Mouse (Mus musculus): ENCODE data around the gene 8030474K03Rik. TPM values are rescaled to one million over a fixed set of nuclear protein-coding genes. Genes with fewer than 3 reads are reported as not detected.

Gene 8030474K03Rik
- polyA plus RNA-seq (2015; fragmentation: Nextera tagmentation; extraction: Ambion mirVana) = 0.07 and 0.12 TPM in 2 replicates

DNA sequence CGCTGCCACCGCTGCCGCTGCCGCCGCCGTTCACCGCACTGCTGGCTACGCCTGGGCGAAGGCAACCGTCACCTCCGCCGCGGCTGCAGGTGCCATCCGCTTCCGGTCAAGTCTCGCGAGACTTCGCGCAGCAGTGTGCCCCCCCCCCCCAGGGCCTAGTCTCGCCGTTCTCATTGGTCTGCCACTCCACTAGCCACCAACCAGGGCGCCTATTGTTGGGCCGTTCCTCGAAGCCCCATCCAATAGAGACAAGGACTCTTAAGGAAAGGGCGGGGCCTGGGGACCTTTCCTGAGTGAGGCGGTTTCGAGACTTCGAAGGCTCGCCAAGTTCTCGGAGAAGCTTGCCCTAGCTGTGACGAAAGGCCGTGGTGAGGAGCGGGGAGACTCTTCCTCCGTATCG lies at the start of gene 8030474K03Rik, which contains the start of gene Gm4779:
Gene 8030474K03Rik, plus strand, starts transcription at position 315 of the 400 bp plus-strand sequence.
Gene Gm4779, minus strand, starts transcription at position 82 of the 400 bp plus-strand sequence.
- no peaks in the 10 kb centered on the region for H3K4me1 ChIP-seq (ENCODE audit: insufficient read depth)
- no peaks in the 10 kb centered on the region for H3K27me3 ChIP-seq (ENCODE audit: insufficient read depth, low read length)
- ATAC-seq (no peak), DNase-seq (no peak)
- H3K9me3 ChIP-seq (ENCODE audit: low read length) = no peaks in the 10 kb centered on the region
- H3K27ac ChIP-seq (ENCODE audit: low read depth) = no peak within 1 kb of the TSS
- 89% methylated on average over 33 of the region's 35 CpGs for WGBS (ENCODE audit: insufficient replicate concordance)
- no peaks in the 10 kb centered on the region for H3K36me3 ChIP-seq (replicated peaks; ENCODE audit: insufficient read depth, low read length)
- H3K4me2 ChIP-seq (ENCODE audit: low read depth, low read length) = no peak within 1 kb of the TSS
- no peak for TF ChIP-seq EP300 (IDR thresholded peaks at IDR 0.05; ENCODE audit: low read depth)
- no peak for TF ChIP-seq CTCF (IDR thresholded peaks at IDR 0.05; ENCODE audit: low read depth)
- H3K9ac ChIP-seq (replicated peaks) = no peak within 1 kb of the TSS
- no peak within 1 kb of the TSS for H3K4me3 ChIP-seq (ENCODE audit: low read depth, low read length)

DNA sequence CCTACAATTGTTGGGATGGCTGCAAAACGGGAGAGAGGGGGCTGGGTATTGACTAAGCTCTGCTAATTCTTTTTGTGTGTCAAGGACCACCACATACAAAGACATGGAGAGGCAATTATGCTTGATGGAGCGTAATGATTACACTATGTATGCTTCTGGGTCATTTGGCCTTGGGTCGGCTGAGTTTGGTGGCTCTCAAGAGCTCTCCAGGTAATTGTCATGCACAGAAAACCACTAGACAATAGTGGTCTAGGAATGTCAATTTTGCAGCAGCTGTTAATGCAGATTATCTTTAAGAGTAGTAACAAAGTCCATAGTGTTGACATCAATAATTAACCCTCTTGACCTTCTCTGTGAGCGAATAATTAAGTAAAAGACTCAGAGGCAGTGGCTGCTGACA lies 44.3 kb upstream of the 8030474K03Rik start:
- no peak overlapping the region for H3K27ac ChIP-seq (ENCODE audit: low read depth)
- no peak overlapping the region for H3K4me2 ChIP-seq (ENCODE audit: low read depth, low read length)
- no peaks in the 10 kb centered on the region for H3K4me1 ChIP-seq (ENCODE audit: insufficient read depth)
- H3K9me3 ChIP-seq (ENCODE audit: low read length) = no peaks in the 10 kb centered on the region
- H3K4me3 ChIP-seq (ENCODE audit: low read depth, low read length) = no peak overlapping the region
- 73% methylated on average over 4 of the region's 4 CpGs for WGBS (ENCODE audit: insufficient replicate concordance)
- H3K27me3 ChIP-seq (ENCODE audit: insufficient read depth, low read length) = no peaks in the 10 kb centered on the region
- no peaks in the 10 kb centered on the region for H3K36me3 ChIP-seq (replicated peaks; ENCODE audit: insufficient read depth, low read length)
- ATAC-seq = no peak
- no peak for DNase-seq
- no peak overlapping the region for H3K9ac ChIP-seq (replicated peaks)
- TF ChIP-seq EP300 (IDR thresholded peaks at IDR 0.05; ENCODE audit: low read depth) = no peak

DNA sequence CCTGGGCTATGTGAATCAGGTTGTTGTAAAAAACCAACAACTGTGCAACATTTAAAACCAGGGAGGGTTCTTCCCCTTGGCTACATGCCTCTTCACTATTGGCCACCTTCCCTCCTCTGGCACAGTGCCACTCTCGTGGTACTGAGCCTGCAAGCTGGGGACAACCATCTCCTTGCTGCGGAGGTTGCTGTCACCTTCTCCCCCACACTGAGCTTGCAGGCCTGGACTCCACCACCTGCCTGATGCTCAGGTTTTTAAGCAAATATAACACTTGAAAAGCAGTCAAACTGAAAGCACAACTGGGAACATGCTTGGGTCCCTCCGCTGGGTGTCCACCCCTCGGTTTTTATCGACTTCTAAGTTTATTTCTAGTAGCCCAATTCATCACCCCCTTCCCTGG lies 40.0 kb upstream of the 8030474K03Rik start:
- 67% methylated on average over 5 of the region's 5 CpGs for WGBS (ENCODE audit: insufficient replicate concordance)
- H3K4me2 ChIP-seq (ENCODE audit: low read depth, low read length) = no peak overlapping the region
- H3K27ac ChIP-seq (ENCODE audit: low read depth) = no peak overlapping the region
- H3K4me1 ChIP-seq (ENCODE audit: insufficient read depth) = no peaks in the 10 kb centered on the region
- H3K9me3 ChIP-seq (ENCODE audit: low read length) = no peaks in the 10 kb centered on the region
- DNase-seq (no peak), ATAC-seq (no peak)
- no peaks in the 10 kb centered on the region for H3K36me3 ChIP-seq (replicated peaks; ENCODE audit: insufficient read depth, low read length)
- H3K27me3 ChIP-seq (ENCODE audit: insufficient read depth, low read length) = no peaks in the 10 kb centered on the region
- TF ChIP-seq CTCF (IDR thresholded peaks at IDR 0.05; ENCODE audit: low read depth) (no peak), EP300 (IDR thresholded peaks at IDR 0.05; ENCODE audit: low read depth) (no peak)
- no peak overlapping the region for H3K4me3 ChIP-seq (ENCODE audit: low read depth, low read length)
- H3K9ac ChIP-seq (replicated peaks) = no peak overlapping the region

DNA sequence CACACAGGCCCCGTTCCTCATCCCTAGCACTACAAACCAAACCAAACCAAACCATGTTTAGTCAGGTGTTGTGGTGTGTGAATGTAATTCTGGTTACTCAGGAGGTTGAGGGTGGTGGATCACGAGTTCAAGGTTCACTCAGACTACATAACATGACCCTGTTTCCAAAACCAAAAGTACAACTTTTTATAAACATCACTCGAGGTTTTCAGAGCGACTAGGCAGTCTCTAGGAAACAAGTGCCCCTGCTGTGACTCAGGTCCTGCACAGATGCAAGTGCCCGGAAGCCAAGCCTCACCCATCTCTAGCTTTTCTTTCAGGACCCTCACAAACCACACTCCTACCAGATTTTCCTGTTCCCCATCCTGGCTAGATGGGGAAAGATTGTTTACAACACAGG lies 29.8 kb upstream of the 8030474K03Rik start:
- Histone ChIP-seq H3K27ac (ENCODE audit: low read depth) (no peak overlapping the region), H3K9me3 (ENCODE audit: low read length) (no peaks in the 10 kb centered on the region), H3K4me1 (ENCODE audit: insufficient read depth) (no peaks in the 10 kb centered on the region), H3K4me2 (ENCODE audit: low read depth, low read length) (no peak overlapping the region), H3K27me3 (ENCODE audit: insufficient read depth, low read length) (no peaks in the 10 kb centered on the region), H3K36me3 (replicated peaks; ENCODE audit: insufficient read depth, low read length) (no peaks in the 10 kb centered on the region), H3K4me3 (ENCODE audit: low read depth, low read length) (no peak overlapping the region), H3K9ac (replicated peaks) (no peak overlapping the region)
- TF ChIP-seq EP300 (IDR thresholded peaks at IDR 0.05; ENCODE audit: low read depth) = no peak
- no peak for TF ChIP-seq CTCF (IDR thresholded peaks at IDR 0.05; ENCODE audit: low read depth)
- ATAC-seq = no peak
- WGBS (ENCODE audit: insufficient replicate concordance) = 49% methylated on average over 5 of the region's 5 CpGs
- no peak for DNase-seq

DNA sequence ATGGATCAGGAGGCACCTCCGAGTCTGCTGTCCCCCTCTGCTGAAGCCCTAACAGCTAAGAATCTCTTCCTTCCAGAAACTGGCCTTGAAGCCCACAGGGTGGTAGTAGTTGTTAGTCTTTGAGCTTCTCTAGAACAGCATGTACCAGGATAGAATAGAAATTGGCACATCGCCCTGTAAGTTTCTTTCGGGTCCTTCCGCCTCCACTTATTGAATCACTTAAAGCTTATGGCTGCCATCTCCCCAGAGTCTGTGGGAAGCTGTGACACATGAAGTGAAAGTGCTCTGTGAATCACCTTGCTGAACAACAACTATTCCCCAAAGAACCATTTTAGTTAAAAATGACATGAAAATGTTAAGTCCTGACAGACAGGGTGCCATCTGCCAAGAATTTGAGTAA lies 29.3 kb upstream of the 8030474K03Rik start:
- ATAC-seq (no peak), DNase-seq (no peak)
- H3K27me3 ChIP-seq (ENCODE audit: insufficient read depth, low read length) = no peaks in the 10 kb centered on the region
- no peaks in the 10 kb centered on the region for H3K36me3 ChIP-seq (replicated peaks; ENCODE audit: insufficient read depth, low read length)
- H3K4me1 ChIP-seq (ENCODE audit: insufficient read depth) = no peaks in the 10 kb centered on the region
- H3K4me3 ChIP-seq (ENCODE audit: low read depth, low read length) = no peak overlapping the region
- no peak overlapping the region for H3K4me2 ChIP-seq (ENCODE audit: low read depth, low read length)
- WGBS (ENCODE audit: insufficient replicate concordance) = 79% methylated on average over 4 of the region's 4 CpGs
- no peak for TF ChIP-seq EP300 (IDR thresholded peaks at IDR 0.05; ENCODE audit: low read depth)
- H3K9ac ChIP-seq (replicated peaks) = no peak overlapping the region
- H3K27ac ChIP-seq (ENCODE audit: low read depth) = no peak overlapping the region
- H3K9me3 ChIP-seq (ENCODE audit: low read length) = no peaks in the 10 kb centered on the region

DNA sequence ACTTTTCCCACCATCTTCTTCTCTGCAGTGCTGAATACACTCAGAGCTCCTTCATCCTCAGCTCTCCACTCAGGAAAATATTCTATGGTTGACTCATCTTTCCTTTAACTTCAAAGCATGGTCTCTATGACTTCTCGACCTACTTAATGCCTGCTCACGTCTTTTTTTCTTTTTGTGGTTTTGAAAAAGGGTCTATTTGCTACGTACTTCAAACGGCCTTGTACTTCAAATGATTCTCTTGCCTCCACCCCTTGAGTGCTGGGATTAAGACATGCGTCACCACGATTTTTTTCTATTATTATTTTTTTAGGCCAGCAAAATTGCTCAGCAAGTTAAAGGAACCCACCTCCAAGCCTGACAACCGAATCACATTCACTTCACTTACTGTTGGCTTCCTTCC lies 27.2 kb upstream of the 8030474K03Rik start:
- Histone ChIP-seq H3K36me3 (replicated peaks; ENCODE audit: insufficient read depth, low read length) (no peaks in the 10 kb centered on the region), H3K4me1 (ENCODE audit: insufficient read depth) (no peaks in the 10 kb centered on the region), H3K4me3 (ENCODE audit: low read depth, low read length) (no peak overlapping the region), H3K27me3 (ENCODE audit: insufficient read depth, low read length) (no peaks in the 10 kb centered on the region), H3K4me2 (ENCODE audit: low read depth, low read length) (no peak overlapping the region), H3K9me3 (ENCODE audit: low read length) (no peaks in the 10 kb centered on the region), H3K27ac (ENCODE audit: low read depth) (no peak overlapping the region), H3K9ac (replicated peaks) (no peak overlapping the region)
- no peak for DNase-seq
- WGBS (ENCODE audit: insufficient replicate concordance) = 40% methylated on average over 7 of the region's 7 CpGs
- ATAC-seq = no peak
- TF ChIP-seq EP300 (IDR thresholded peaks at IDR 0.05; ENCODE audit: low read depth) = no peak
- no peak for TF ChIP-seq CTCF (IDR thresholded peaks at IDR 0.05; ENCODE audit: low read depth)

DNA sequence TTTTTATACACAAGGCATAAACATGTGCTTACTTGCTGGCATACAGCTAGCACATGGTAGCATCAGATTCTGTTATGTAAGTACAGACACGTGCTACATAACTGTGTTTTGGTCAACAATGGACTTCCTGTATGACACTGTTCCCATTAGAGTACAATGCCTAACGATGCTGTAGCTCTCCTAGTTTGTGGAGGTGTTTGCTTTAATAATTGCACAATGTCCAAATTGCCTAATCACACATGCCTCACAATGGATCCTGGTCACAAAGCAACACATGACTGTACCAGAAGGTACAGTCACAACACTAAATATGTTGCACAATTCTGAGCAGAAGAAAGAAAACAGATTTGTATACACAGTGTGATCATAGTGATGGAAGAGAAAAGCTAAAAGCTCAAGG lies 25.0 kb upstream of the 8030474K03Rik start:
- Histone ChIP-seq H3K4me2 (ENCODE audit: low read depth, low read length) (no peak overlapping the region), H3K9me3 (ENCODE audit: low read length) (no peaks in the 10 kb centered on the region), H3K9ac (replicated peaks) (no peak overlapping the region), H3K27me3 (ENCODE audit: insufficient read depth, low read length) (no peaks in the 10 kb centered on the region), H3K4me3 (ENCODE audit: low read depth, low read length) (no peak overlapping the region), H3K27ac (ENCODE audit: low read depth) (no peak overlapping the region), H3K36me3 (replicated peaks; ENCODE audit: insufficient read depth, low read length) (no peaks in the 10 kb centered on the region), H3K4me1 (ENCODE audit: insufficient read depth) (no peaks in the 10 kb centered on the region)
- ATAC-seq (peak; percentile 77), DNase-seq (no peak)
- TF ChIP-seq CTCF (IDR thresholded peaks at IDR 0.05; ENCODE audit: low read depth) = no peak
- peak; percentile 42; the same call in 1 of the 2 replicates for TF ChIP-seq EP300 (IDR thresholded peaks at IDR 0.05; ENCODE audit: low read depth)
- WGBS (ENCODE audit: insufficient replicate concordance) = 44% methylated on average over 2 of the region's 2 CpGs
